Mouse (Mus musculus) liver, postnatal 0 days (tissue): ENCODE measurements at regions not wholly inside any gene's neighbourhood (a gene's known extent, or its start where the extent isn't known, plus 50 kb on each side); places are given as distances from the start of the nearest gene placed in this dataset.

ENCODE experiments used
- ATAC-seq: fragments of 200-750 bp; cut with Nextera tagmentation; 2 replicates; pipeline ENCODE4 v1.8.0; 2017; ENCODE audit warnings: mild to moderate bottlenecking, moderate library complexity
- DNase-seq: peaks from one replicate; pipeline ENCODE4 v3.0.0-alpha.2; 2016
- H3K27ac ChIP-seq: fragments of 300-500 bp; sonication (generic); 2 replicates; pipeline ENCODE4 v1.5.1; 2014; ENCODE audit warnings: antibody characterized with exemption, moderate library complexity, mild to moderate bottlenecking, low read depth
- H3K27me3 ChIP-seq: fragments of 300-500 bp; sonication (generic); 2 replicates; pipeline ENCODE4 v1.6.1; 2014; ENCODE audit warnings: low read length, control low read depth, mixed read lengths; ENCODE audit not compliant: insufficient read depth
- H3K36me3 ChIP-seq: fragments of 300-500 bp; sonication (generic); replicated peaks from 2 replicates; pipeline ENCODE4 v1.6.1; 2014; ENCODE audit warnings: mild to moderate bottlenecking, control low read depth, low read length, moderate library complexity, mixed read lengths; ENCODE audit not compliant: insufficient read depth
- H3K4me1 ChIP-seq: fragments of 300-500 bp; sonication (generic); 2 replicates; pipeline ENCODE4 v1.6.1; 2014; ENCODE audit warnings: antibody characterized with exemption, mild to moderate bottlenecking, control low read depth; ENCODE audit not compliant: insufficient read depth
- H3K4me2 ChIP-seq: fragments of 300-500 bp; sonication (generic); 2 replicates; pipeline ENCODE4 v1.6.1; 2014; ENCODE audit warnings: low read depth, mild to moderate bottlenecking, low read length, moderate library complexity, mixed read lengths
- H3K4me3 ChIP-seq: fragments of 300-500 bp; sonication (generic); 2 replicates; pipeline ENCODE4 v1.5.1; 2014; ENCODE audit warnings: low read depth, low read length
- H3K9ac ChIP-seq: fragments of 300-500 bp; sonication (generic); replicated peaks from 2 replicates; pipeline ENCODE4 v1.6.1; 2014; ENCODE audit warnings: mild to moderate bottlenecking, moderate library complexity
- H3K9me3 ChIP-seq: fragments of 300-500 bp; sonication (generic); 2 replicates; pipeline ENCODE4 v1.6.1; 2016; ENCODE audit warnings: mild to moderate bottlenecking, control low read depth, low read length, mixed read lengths
- CTCF ChIP-seq: sonication (generic); IDR thresholded peaks from 2 replicates; pipeline ENCODE4 v1.5.1; 2016; ENCODE audit warnings: antibody characterized with exemption, low read depth
- EP300 ChIP-seq: IDR thresholded peaks from 2 replicates; pipeline ENCODE4 v1.6.1; 2016; ENCODE audit warnings: antibody characterized with exemption, low read depth, mild to moderate bottlenecking
- WGBS: fragments of 180-500 bp; shearing (Covaris S2); extraction: QIAGEN DNeasy Blood & Tissue Kit; methylation state at CpG from one replicate; pipeline ENCODE4 v1.1.7; 2014; ENCODE audit not compliant: insufficient replicate concordance; 5-methylcytosine and 5-hydroxymethylcytosine counted together

GRCm38 (mm10) chr2:47832493-47832892 lies 981.4 kb upstream of the Acvr2a start:
- TF ChIP-seq EP300 (no peak), CTCF (no peak)

DNA sequence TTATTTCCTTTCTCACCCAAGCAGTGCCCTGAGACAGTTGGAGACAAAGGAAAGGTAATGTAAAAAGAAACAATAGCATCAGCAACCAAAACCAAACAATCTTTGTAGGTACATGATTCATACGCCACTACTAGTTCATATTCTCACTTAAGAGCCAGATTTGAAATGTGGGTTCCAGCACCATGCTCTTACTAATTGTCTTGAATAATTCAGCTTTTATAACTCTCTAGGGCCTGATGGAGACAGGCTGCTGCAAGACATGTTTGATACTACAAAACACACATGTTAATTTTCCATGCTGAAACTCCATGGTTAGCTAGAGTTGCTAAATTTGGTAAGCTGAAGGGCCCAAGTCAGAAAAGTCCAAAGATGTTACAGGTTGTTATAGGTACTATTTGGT lies 980.4 kb upstream of the Acvr2a start:
- DNase-seq (no peak), ATAC-seq (no peak)
- Histone ChIP-seq H3K4me3 (no peak overlapping the region), H3K9ac (no peak overlapping the region), H3K4me1 (no peaks in the 10 kb centered on the region), H3K27ac (no peak overlapping the region), H3K27me3 (no peaks in the 10 kb centered on the region), H3K4me2 (no peak overlapping the region), H3K36me3 (no peaks in the 10 kb centered on the region), H3K9me3 (no peaks in the 10 kb centered on the region)
- no peak for TF ChIP-seq EP300
- no peak for TF ChIP-seq CTCF
- 88% methylated on average over 1 of the region's 1 CpGs for WGBS

More at GRCm38 (mm10) chr2:47832493-47832892, 981.4 kb upstream of the Acvr2a start:
- Histone ChIP-seq H3K27ac (no peak overlapping the region), H3K36me3 (no peaks in the 10 kb centered on the region), H3K4me2 (no peak overlapping the region), H3K4me1 (no peaks in the 10 kb centered on the region), H3K9ac (no peak overlapping the region), H3K4me3 (no peak overlapping the region), H3K9me3 (no peaks in the 10 kb centered on the region), H3K27me3 (no peaks in the 10 kb centered on the region)
- DNase-seq (no peak), ATAC-seq (no peak)
- WGBS: 88% methylated on average over 1 of the region's 1 CpGs

- H3K9me3 ChIP-seq: no peaks in the 10 kb centered on the region
- no peak for DNase-seq
- 77% methylated on average over 5 of the region's 5 CpGs for WGBS
These were observed 979.7 kb upstream of the Acvr2a start for GRCm38 (mm10) chr2:47834055-47834799.

GRCm38 (mm10) chr2:47857229-47857628 lies 956.7 kb upstream of the Acvr2a start:
- TF ChIP-seq EP300 (no peak), CTCF (no peak)
- Histone ChIP-seq H3K4me1 (no peaks in the 10 kb centered on the region), H3K27me3 (no peaks in the 10 kb centered on the region), H3K27ac (no peak overlapping the region), H3K4me3 (no peak overlapping the region), H3K9ac (no peak overlapping the region), H3K9me3 (no peaks in the 10 kb centered on the region), H3K4me2 (no peak overlapping the region), H3K36me3 (no peaks in the 10 kb centered on the region)
- 64% methylated on average over 3 of the region's 3 CpGs for WGBS
- DNase-seq: no peak
- no peak for ATAC-seq

More at GRCm38 (mm10) chr2:47834055-47834799, 979.7 kb upstream of the Acvr2a start:
- Histone ChIP-seq H3K4me3 (no peak overlapping the region), H3K27ac (no peak overlapping the region), H3K36me3 (no peaks in the 10 kb centered on the region), H3K27me3 (no peaks in the 10 kb centered on the region), H3K4me2 (no peak overlapping the region), H3K4me1 (no peaks in the 10 kb centered on the region), H3K9ac (no peak overlapping the region)
- no peak for ATAC-seq
- TF ChIP-seq EP300 (no peak), CTCF (no peak)

DNA sequence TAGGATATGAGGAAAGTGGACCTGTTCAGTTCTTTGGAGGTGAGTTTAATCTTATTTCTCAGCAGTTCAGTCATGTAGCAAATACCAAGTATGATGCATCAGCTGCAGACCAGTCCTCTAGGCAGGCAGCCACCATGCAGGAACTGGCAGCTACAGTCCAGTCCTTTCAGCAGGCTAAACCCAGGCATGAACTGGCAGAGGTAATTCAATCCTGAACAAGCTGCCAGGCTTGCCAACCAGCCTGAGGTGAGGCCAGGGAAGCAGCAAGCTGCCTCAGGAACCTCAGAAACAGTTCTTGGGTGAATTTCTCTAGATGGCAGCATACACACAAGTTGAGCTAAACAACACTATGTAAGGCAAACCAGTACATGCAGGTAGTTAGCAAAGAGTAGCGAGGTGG lies 951.5 kb upstream of the Acvr2a start:
- no peak overlapping the region for H3K4me3 ChIP-seq
- no peak overlapping the region for H3K27ac ChIP-seq
- no peak overlapping the region for H3K9ac ChIP-seq
- TF ChIP-seq EP300 (no peak), CTCF (no peak)
- no peaks in the 10 kb centered on the region for H3K36me3 ChIP-seq
- no peak for DNase-seq
- H3K4me2 ChIP-seq: no peak overlapping the region
- H3K4me1 ChIP-seq: no peaks in the 10 kb centered on the region
- no peaks in the 10 kb centered on the region for H3K27me3 ChIP-seq
- ATAC-seq: no peak
- 68% methylated on average over 1 of the region's 1 CpGs for WGBS
- no peaks in the 10 kb centered on the region for H3K9me3 ChIP-seq

GRCm38 (mm10) chr2:47878002-47878401 lies 935.9 kb upstream of the Acvr2a start:
- 57% methylated on average over 2 of the region's 2 CpGs for WGBS
- Histone ChIP-seq H3K9me3 (no peaks in the 10 kb centered on the region), H3K4me2 (no peak overlapping the region), H3K36me3 (no peaks in the 10 kb centered on the region), H3K4me3 (no peak overlapping the region), H3K27me3 (no peaks in the 10 kb centered on the region), H3K27ac (no peak overlapping the region), H3K9ac (no peak overlapping the region), H3K4me1 (no peaks in the 10 kb centered on the region)
- ATAC-seq (no peak), DNase-seq (no peak)
- no peak for TF ChIP-seq EP300

- H3K27me3 ChIP-seq: no peaks in the 10 kb centered on the region
- H3K9me3 ChIP-seq: no peaks in the 10 kb centered on the region
- DNase-seq: no peak
- H3K4me2 ChIP-seq: no peak overlapping the region
- no peak overlapping the region for H3K9ac ChIP-seq
- H3K36me3 ChIP-seq: no peaks in the 10 kb centered on the region
- no peak for TF ChIP-seq EP300
- TF ChIP-seq CTCF: no peak
- H3K27ac ChIP-seq: no peak overlapping the region
- H3K4me3 ChIP-seq: no peak overlapping the region
- H3K4me1 ChIP-seq: no peaks in the 10 kb centered on the region
- 80% methylated on average over 2 of the region's 2 CpGs for WGBS
- ATAC-seq: no peak
These were observed 934.8 kb upstream of the Acvr2a start for GRCm38 (mm10) chr2:47879071-47879470.
